Mouse (Mus musculus): ENCODE data around the gene Spata25. TPM values are rescaled to one million over a fixed set of nuclear protein-coding genes. Genes with fewer than 3 reads are reported as not detected.
A peak's percentile ranks its signal among the peaks of the same experiment; 100 is the strongest.

Spata25 gene
- total and polyA plus RNA-seq, 3 experiments: 0.23 to 0.68 (median 0.60) TPM

- no peak for DNase-seq
- H3K9ac ChIP-seq (ENCODE audit: low read depth, low read length): no peak overlapping the region
- no peaks in the 10 kb centered on the region for H3K36me3 ChIP-seq (ENCODE audit: control insufficient read depth, insufficient read depth, low read length)
- intact Hi-C loops (cut with DNase I): no loop called here
- TF ChIP-seq POLR2A (IDR thresholded peaks at IDR 0.05; ENCODE audit: insufficient read depth, low read depth, low read length): no peak
- TF ChIP-seq CTCF (IDR thresholded peaks at IDR 0.05): no peak
- TF ChIP-seq EP300 (IDR thresholded peaks at IDR 0.05; ENCODE audit: insufficient read depth, low read depth, low read length): no peak
- 76% methylated on average over 7 of the region's 7 CpGs for WGBS
- no peak overlapping the region for H3K4me3 ChIP-seq
- H3K27me3 ChIP-seq (ENCODE audit: control insufficient read depth, insufficient read depth, low read length): no peaks in the 10 kb centered on the region
- H3K27ac ChIP-seq: no peak overlapping the region
- H3K79me2 ChIP-seq (replicated peaks; ENCODE audit: control insufficient read depth, insufficient read depth, low read length): peaks cover 1% of the 10 kb centered on the region; the same call in 1 of the 2 replicates
- peaks cover 3% of the 10 kb centered on the region for H3K4me1 ChIP-seq (ENCODE audit: control insufficient read depth, insufficient read depth, low read length)
Measured at GRCm38 (mm10) chr2:164806614-164807013, 21.7 kb downstream of the Spata25 start.

GRCm38 (mm10) chr2:164805332-164805718 is 23.0 kb downstream of the Spata25 start:
- H3K27ac ChIP-seq: peak overlapping the region; percentile 94
- TF ChIP-seq POLR2A (IDR thresholded peaks at IDR 0.05; ENCODE audit: insufficient read depth, low read depth, low read length) (no peak), EP300 (IDR thresholded peaks at IDR 0.05; ENCODE audit: insufficient read depth, low read depth, low read length) (no peak), CTCF (IDR thresholded peaks at IDR 0.05) (no peak)
- H3K79me2 ChIP-seq (replicated peaks; ENCODE audit: control insufficient read depth, insufficient read depth, low read length): peaks cover 1% of the 10 kb centered on the region; the same call in 1 of the 2 replicates
- peak overlapping the region; percentile 68 for H3K9ac ChIP-seq (ENCODE audit: low read depth, low read length)
- intact Hi-C loops (cut with DNase I): loop anchor here (2.0 kb wide), 1 partner anchor 17 kb away; the partner anchor contains the start of gene Zswim1
- H3K4me3 ChIP-seq: peak overlapping the region; percentile 66
- DNase-seq: no peak
- no peaks in the 10 kb centered on the region for H3K27me3 ChIP-seq (ENCODE audit: control insufficient read depth, insufficient read depth, low read length)
- 3% methylated on average over 21 of the region's 21 CpGs for WGBS
- H3K36me3 ChIP-seq (ENCODE audit: control insufficient read depth, insufficient read depth, low read length): no peaks in the 10 kb centered on the region
- peaks cover 3% of the 10 kb centered on the region for H3K4me1 ChIP-seq (ENCODE audit: control insufficient read depth, insufficient read depth, low read length)

- no peaks in the 10 kb centered on the region for H3K27me3 ChIP-seq (ENCODE audit: control insufficient read depth, insufficient read depth, low read length)
- H3K36me3 ChIP-seq (ENCODE audit: control insufficient read depth, insufficient read depth, low read length): no peaks in the 10 kb centered on the region
- peaks cover 1% of the 10 kb centered on the region; the same call in 1 of the 2 replicates for H3K79me2 ChIP-seq (replicated peaks; ENCODE audit: control insufficient read depth, insufficient read depth, low read length)
- intact Hi-C loops (cut with DNase I): loop anchor here (1.0 to 2.0 kb wide), 2 partner anchors 18 to 107 kb away; partner anchors contain the start of genes Zfp335 and Zswim1
- peak within 1 kb of the TSS; percentile 80 for H3K9ac ChIP-seq (ENCODE audit: low read depth, low read length)
- DNase-seq: peak; percentile 98
- peak within 1 kb of the TSS; percentile 66 for H3K4me3 ChIP-seq
- under 1% methylated on average over 47 of the region's 47 CpGs for WGBS
- TF ChIP-seq EP300 (IDR thresholded peaks at IDR 0.05; ENCODE audit: insufficient read depth, low read depth, low read length) (0 out of 2 replicates have a peak, but pooled peaks have one; percentile 24), POLR2A (IDR thresholded peaks at IDR 0.05; ENCODE audit: insufficient read depth, low read depth, low read length) (peak; percentile 97), CTCF (IDR thresholded peaks at IDR 0.05) (no peak)
- peak within 1 kb of the TSS; percentile 94 for H3K27ac ChIP-seq
- peaks cover 3% of the 10 kb centered on the region for H3K4me1 ChIP-seq (ENCODE audit: control insufficient read depth, insufficient read depth, low read length)
Measured at GRCm38 (mm10) chr2:164804533-164805331, 23.6 kb downstream of the Spata25 start, which contains the start of the genes Acot8 and Zswim3. Acot8 (minus strand) TSS chr2:164804882. Zswim3 (plus strand) TSS chr2:164805098.

- Histone ChIP-seq H3K27ac (no peak overlapping the region), H3K36me3 (ENCODE audit: control insufficient read depth, insufficient read depth, low read length) (no peaks in the 10 kb centered on the region), H3K9ac (ENCODE audit: low read depth, low read length) (no peak overlapping the region), H3K4me1 (ENCODE audit: control insufficient read depth, insufficient read depth, low read length) (peaks cover 3% of the 10 kb centered on the region), H3K79me2 (replicated peaks; ENCODE audit: control insufficient read depth, insufficient read depth, low read length) (peaks cover 1% of the 10 kb centered on the region; the same call in 1 of the 2 replicates), H3K4me3 (no peak overlapping the region; the same call in 1 of the 2 replicates), H3K27me3 (ENCODE audit: control insufficient read depth, insufficient read depth, low read length) (no peaks in the 10 kb centered on the region)
- DNase-seq: no peak
- WGBS: 36% methylated on average over 1 of the region's 1 CpGs
- TF ChIP-seq CTCF (IDR thresholded peaks at IDR 0.05) (no peak), POLR2A (IDR thresholded peaks at IDR 0.05; ENCODE audit: insufficient read depth, low read depth, low read length) (no peak), EP300 (IDR thresholded peaks at IDR 0.05; ENCODE audit: insufficient read depth, low read depth, low read length) (no peak)
- intact Hi-C loops (cut with DNase I): loop anchor here (1.0 to 2.0 kb wide), 2 partner anchors 19 to 107 kb away; partner anchors contain the start of genes Zfp335 and Zswim1
Measured at GRCm38 (mm10) chr2:164803921-164804313, 24.4 kb downstream of the Spata25 start.

- DNase-seq: no peak
- Histone ChIP-seq H3K9ac (ENCODE audit: low read depth, low read length) (no peak overlapping the region), H3K4me3 (no peak overlapping the region), H3K27me3 (ENCODE audit: control insufficient read depth, insufficient read depth, low read length) (no peaks in the 10 kb centered on the region), H3K36me3 (ENCODE audit: control insufficient read depth, insufficient read depth, low read length) (no peaks in the 10 kb centered on the region), H3K4me1 (ENCODE audit: control insufficient read depth, insufficient read depth, low read length) (peaks cover 3% of the 10 kb centered on the region), H3K27ac (no peak overlapping the region), H3K79me2 (replicated peaks; ENCODE audit: control insufficient read depth, insufficient read depth, low read length) (peaks cover 1% of the 10 kb centered on the region; the same call in 1 of the 2 replicates)
- intact Hi-C loops (cut with DNase I): no loop called here
- TF ChIP-seq EP300 (IDR thresholded peaks at IDR 0.05; ENCODE audit: insufficient read depth, low read depth, low read length) (no peak), CTCF (IDR thresholded peaks at IDR 0.05) (no peak), POLR2A (IDR thresholded peaks at IDR 0.05; ENCODE audit: insufficient read depth, low read depth, low read length) (no peak)
- WGBS: 87% methylated on average over 16 of the region's 16 CpGs
Measured at GRCm38 (mm10) chr2:164803201-164803920, 25.0 kb downstream of the Spata25 start.

All from heart, adult 2 months (tissue).